Mouse (Mus musculus) megakaryocyte, embryonic 14.5 days (primary cell): ENCODE results near the gene Gm1043.

Source experiments
- FLI1 ChIP-seq: IDR thresholded peaks from 2 replicates; pipeline ENCODE4 v1.6.1; 2012; ENCODE audit warnings: low read length, inconsistent platforms, mixed read lengths
- GATA1 ChIP-seq: IDR thresholded peaks from 3 replicates; pipeline ENCODE4 v1.6.1; 2012; ENCODE audit warnings: mixed read lengths, low read length, inconsistent platforms, borderline replicate concordance

DNA sequence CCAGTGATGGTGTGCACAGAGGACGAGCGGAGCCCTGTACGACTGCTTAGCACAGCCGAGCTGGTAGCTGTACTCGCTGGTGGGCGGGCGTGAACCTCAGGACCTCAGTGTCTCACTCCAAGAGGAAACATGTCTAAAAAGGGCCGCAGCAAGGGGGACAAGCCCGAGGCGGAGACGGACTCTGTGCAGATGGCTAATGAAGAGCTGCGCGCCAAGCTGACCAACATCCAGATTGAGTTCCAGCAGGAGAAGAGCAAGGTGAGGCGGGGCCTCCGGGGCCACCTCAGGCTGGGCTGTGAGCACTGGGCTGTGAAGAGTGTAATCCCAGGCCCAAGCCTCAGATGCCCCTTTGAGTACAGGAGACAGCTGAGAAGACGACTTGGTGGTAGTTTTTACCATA is at the start of gene Gm1043:
- TF ChIP-seq GATA1 (no peak), FLI1 (no peak)
